Mouse (Mus musculus) naive thymus-derived CD4-positive, alpha-beta T cell, adult 5 months (primary cell): ENCODE results near the gene Nr2c1. TPM values are rescaled to one million over a fixed set of nuclear protein-coding genes. Genes with fewer than 3 reads are reported as not detected.

Experiments used
- polyA plus RNA-seq: library from polyadenylated mRNA; unstranded; fragments of 100-300 nt; shearing (Covaris generic); gene quantifications from one replicate; pipeline ENCODE4 v1.2.1, GENCODE M21; 2017

Gene Nr2c1
- polyA plus RNA-seq = 7.5 TPM

GRCm38 (mm10) chr10:94147756-94148531 lies at the start of gene Nr2c1:
TSS of gene Nr2c1 (plus strand) at chr10:94148023.

GRCm38 (mm10) chr10:94198482-94199405 lies 50.9 kb downstream of the Nr2c1 start, which contains the start of gene Ndufa12:
TSS of gene Ndufa12 (plus strand) at chr10:94198720.

Other genes starting within 250 kb of the Nr2c1 start
- gene Vezt, start 112.2 kb upstream of the Nr2c1 start, polyA plus RNA-seq = 12.7 TPM
- 2.4 TPM for gene Fgd6, start 112.0 kb upstream of the Nr2c1 start, polyA plus RNA-seq
- 61.5 TPM for gene Ndufa12, start 50.7 kb downstream of the Nr2c1 start, polyA plus RNA-seq
- gene Gm4792, start 150.7 kb downstream of the Nr2c1 start, polyA plus RNA-seq = not detected
- 3.3 TPM for gene Tmcc3, start 163.9 kb downstream of the Nr2c1 start, polyA plus RNA-seq